Mouse (Mus musculus) embryonic facial prominence, embryonic 13.5 days (tissue): Measurements from ENCODE around the gene Tcp11l2. TPM values are rescaled to one million over a fixed set of nuclear protein-coding genes. Genes with fewer than 3 reads are reported as not detected.

ENCODE experiments used
- ATAC-seq: fragments of 200-750 bp; cut with Nextera tagmentation; 2 replicates; pipeline ENCODE4 v1.8.0; 2017; ENCODE audit warnings: low read depth; ENCODE audit not compliant: insufficient number of reproducible peaks, insufficient read depth, low FRiP score, low TSS enrichment
- H3K27ac ChIP-seq: fragments of 300-500 bp; sonication (generic); 2 replicates; pipeline ENCODE4 v1.5.1; 2015; ENCODE audit warnings: moderate library complexity, mild to moderate bottlenecking, inconsistent platforms
- H3K27me3 ChIP-seq: fragments of 300-500 bp; sonication (generic); 2 replicates; pipeline ENCODE4 v1.6.1; 2015; ENCODE audit warnings: mild to moderate bottlenecking, inconsistent platforms
- H3K36me3 ChIP-seq: fragments of 300-500 bp; sonication (generic); 2 replicates; pipeline ENCODE4 v1.6.1; 2015; ENCODE audit warnings: mild to moderate bottlenecking, inconsistent platforms
- H3K4me1 ChIP-seq: fragments of 300-500 bp; sonication (generic); 2 replicates; pipeline ENCODE4 v1.6.1; 2015; ENCODE audit warnings: inconsistent platforms
- H3K4me2 ChIP-seq: fragments of 300-500 bp; sonication (generic); 2 replicates; pipeline ENCODE4 v1.6.1; 2015; ENCODE audit warnings: moderate library complexity, mild to moderate bottlenecking, inconsistent platforms
- H3K4me3 ChIP-seq: fragments of 300-500 bp; sonication (generic); 2 replicates; pipeline ENCODE4 v1.5.1; 2015; ENCODE audit warnings: mild to moderate bottlenecking, inconsistent platforms
- H3K9ac ChIP-seq: fragments of 300-500 bp; sonication (generic); 2 replicates; pipeline ENCODE4 v1.6.1; 2015; ENCODE audit warnings: mild to moderate bottlenecking, inconsistent platforms
- H3K9me3 ChIP-seq: fragments of 300-500 bp; sonication (generic); 2 replicates; pipeline ENCODE4 v1.6.1; 2016; ENCODE audit warnings: inconsistent platforms
- WGBS: fragments of 180-500 bp; shearing (Covaris S2); methylation state at CpG from one replicate; pipeline ENCODE4 v1.1.7; 2015; ENCODE audit warnings: mixed read lengths; 5-methylcytosine and 5-hydroxymethylcytosine counted together
- polyA plus RNA-seq: library from polyadenylated mRNA; unstranded; fragments of >200 nt; fragmentation: Nextera tagmentation; extraction: Ambion mirVana; gene quantifications from 2 replicates; pipeline ENCODE4 v1.2.1, GENCODE M21; 2015

The Tcp11l2 gene
- polyA plus RNA-seq, 1 experiment from 2014 or later: 13.8 TPM

- Histone ChIP-seq H3K4me2 (no peak overlapping the region), H3K27ac (no peak overlapping the region), H3K9me3 (no peaks in the 10 kb centered on the region), H3K4me3 (no peak overlapping the region), H3K27me3 (no peaks in the 10 kb centered on the region), H3K4me1 (no peaks in the 10 kb centered on the region), H3K36me3 (peaks cover 26% of the 10 kb centered on the region), H3K9ac (no peak overlapping the region)
- ATAC-seq: no peak
- 89% methylated on average over 6 of the region's 6 CpGs for WGBS
Measured at GRCm38 (mm10) chr10:84662138-84662537, 85.7 kb downstream of the Tcp11l2 start.

Other genes starting within 250 kb of the Tcp11l2 start
- gene Nuak1, start 136.0 kb upstream of the Tcp11l2 start, polyA plus RNA-seq: 2.9 and 3.0 TPM in 2 replicates
- 96.5 and 96.8 TPM in 2 replicates for gene Ckap4, start 42.6 kb upstream of the Tcp11l2 start, polyA plus RNA-seq
- gene Polr3b, start 45.7 kb downstream of the Tcp11l2 start, polyA plus RNA-seq: 14.5 TPM in 2 replicates
- gene Rfx4, start 179.4 kb downstream of the Tcp11l2 start, polyA plus RNA-seq: 0.19 and 0.44 TPM in 2 replicates